Mouse (Mus musculus) liver, postnatal 0 days (tissue): ENCODE measurements around the gene Mogat2.

ENCODE experiments used
- CTCF ChIP-seq: sonication (generic); IDR thresholded peaks from 2 replicates; pipeline ENCODE4 v1.5.1; 2016; ENCODE audit warnings: antibody characterized with exemption, low read depth
- EP300 ChIP-seq: IDR thresholded peaks from 2 replicates; pipeline ENCODE4 v1.6.1; 2016; ENCODE audit warnings: antibody characterized with exemption, low read depth, mild to moderate bottlenecking

- TF ChIP-seq CTCF (no peak), EP300 (no peak)
These were observed 36.7 kb upstream of the Mogat2 start for GRCm38 (mm10) chr7:99275131-99275530.
